Mouse (Mus musculus): ENCODE measurements around the gene Zfp956. TPM values are rescaled to one million over a fixed set of nuclear protein-coding genes. Genes with fewer than 3 reads are reported as not detected.

Zfp956 gene
- polyA plus RNA-seq, 1 experiment from 2014 or later: 8.8 TPM

GRCm38 (mm10) chr6:47978897-47979368 is 25.7 kb downstream of the Zfp956 start:
- Histone ChIP-seq H3K4me2 (no peak overlapping the region), H3K4me1 (no peaks in the 10 kb centered on the region), H3K9ac (no peak overlapping the region), H3K9me3 (no peaks in the 10 kb centered on the region), H3K27ac (peak overlapping the region; percentile 13; the same call in 1 of the 2 replicates), H3K4me3 (no peak overlapping the region), H3K27me3 (no peaks in the 10 kb centered on the region), H3K36me3 (no peaks in the 10 kb centered on the region)
- ATAC-seq (ENCODE audit: borderline replicate concordance, extremely low read depth, low FRiP score, low TSS enrichment): peak; percentile 75; the same call in 1 of the 2 replicates
- WGBS: 8% methylated on average over 6 of the region's 6 CpGs

GRCm38 (mm10) chr6:47983936-47984335 is 30.7 kb downstream of the Zfp956 start:
- Histone ChIP-seq H3K4me3 (no peak overlapping the region), H3K36me3 (no peaks in the 10 kb centered on the region), H3K9ac (no peak overlapping the region), H3K27ac (no peak overlapping the region), H3K4me1 (no peaks in the 10 kb centered on the region), H3K27me3 (no peaks in the 10 kb centered on the region), H3K4me2 (no peak overlapping the region), H3K9me3 (no peaks in the 10 kb centered on the region)
- ATAC-seq (ENCODE audit: borderline replicate concordance, extremely low read depth, low FRiP score, low TSS enrichment): no peak
- WGBS: 18% methylated on average over 2 of the region's 2 CpGs

- Histone ChIP-seq H3K27me3 (no peaks in the 10 kb centered on the region), H3K9ac (no peak overlapping the region), H3K9me3 (no peaks in the 10 kb centered on the region), H3K4me3 (no peak overlapping the region), H3K4me1 (no peaks in the 10 kb centered on the region), H3K27ac (no peak overlapping the region), H3K36me3 (no peaks in the 10 kb centered on the region), H3K4me2 (no peak overlapping the region)
- 70% methylated on average over 9 of the region's 9 CpGs for WGBS
- no peak for ATAC-seq (ENCODE audit: borderline replicate concordance, extremely low read depth, low FRiP score, low TSS enrichment)
Measured at GRCm38 (mm10) chr6:47995661-47996060, 42.5 kb downstream of the Zfp956 start.

- no peaks in the 10 kb centered on the region for H3K9me3 ChIP-seq
- H3K27ac ChIP-seq: no peak overlapping the region
- peaks cover 6% of the 10 kb centered on the region; the same call in 1 of the 2 replicates for H3K27me3 ChIP-seq
- no peak overlapping the region for H3K9ac ChIP-seq
- no peaks in the 10 kb centered on the region for H3K36me3 ChIP-seq
- 15% methylated on average over 8 of the region's 8 CpGs for whole genome bisulfite sequencing
- no peak overlapping the region for H3K4me2 ChIP-seq
- peaks cover 10% of the 10 kb centered on the region; the same call in 1 of the 2 replicates for H3K4me1 ChIP-seq
- H3K4me3 ChIP-seq: no peak overlapping the region
- peak; percentile 78; the same call in 1 of the 2 replicates for ATAC-seq (ENCODE audit: borderline replicate concordance, extremely low read depth, low FRiP score, low TSS enrichment)
Measured at GRCm38 (mm10) chr6:48010727-48011126, 57.5 kb downstream of the Zfp956 start.

Other genes starting within 250 kb of the Zfp956 start
- gene Pdia4, start 140.0 kb upstream of the Zfp956 start, polyA plus RNA-seq (2015; fragmentation: Nextera tagmentation; extraction: Ambion mirVana): 355 and 366 TPM in 2 replicates
- gene Zfp786, start 122.5 kb upstream of the Zfp956 start, polyA plus RNA-seq (2015; fragmentation: Nextera tagmentation; extraction: Ambion mirVana): 3.5 and 3.6 TPM in 2 replicates
- 8.8 and 9.3 TPM in 2 replicates for gene Zfp398, start 117.7 kb upstream of the Zfp956 start, polyA plus RNA-seq (2015; fragmentation: Nextera tagmentation; extraction: Ambion mirVana)
- 16.6 and 17.9 TPM in 2 replicates for gene Zfp282, start 76.2 kb upstream of the Zfp956 start, polyA plus RNA-seq (2015; fragmentation: Nextera tagmentation; extraction: Ambion mirVana)
- 18.0 and 18.6 TPM in 2 replicates for gene Zfp212, start 32.9 kb upstream of the Zfp956 start, polyA plus RNA-seq (2015; fragmentation: Nextera tagmentation; extraction: Ambion mirVana)
- gene Zfp777, start 95.5 kb downstream of the Zfp956 start, polyA plus RNA-seq (2015; fragmentation: Nextera tagmentation; extraction: Ambion mirVana): 7.8 and 8.2 TPM in 2 replicates
- gene Zfp746, start 133.2 kb downstream of the Zfp956 start, polyA plus RNA-seq (2015; fragmentation: Nextera tagmentation; extraction: Ambion mirVana): 22.2 and 22.3 TPM in 2 replicates